Mouse (Mus musculus): ENCODE measurements around the gene Nlgn1. TPM values are rescaled to one million over a fixed set of nuclear protein-coding genes. Genes with fewer than 3 reads are reported as not detected.

Nlgn1 gene
- polyA plus RNA-seq, 1 experiment from 2014 or later, result 0.09 TPM

GRCm38 (mm10) chr3:26181013-26181412, 151.2 kb downstream of the Nlgn1 start:
- Histone ChIP-seq H3K27me3 (no peaks in the 10 kb centered on the region), H3K27ac (no peak overlapping the region), H3K4me3 (replicated peaks) (no peak overlapping the region), H3K9ac (no peak overlapping the region), H3K4me2 (no peak overlapping the region), H3K36me3 (no peaks in the 10 kb centered on the region), H3K4me1 (replicated peaks) (no peaks in the 10 kb centered on the region), H3K9me3 (replicated peaks) (no peaks in the 10 kb centered on the region)
- no peak for DNase-seq
- no peak for ATAC-seq (ENCODE audit: low read depth)
- 57% methylated on average over 3 of the region's 3 CpGs for WGBS (ENCODE audit: insufficient replicate concordance)

DNA sequence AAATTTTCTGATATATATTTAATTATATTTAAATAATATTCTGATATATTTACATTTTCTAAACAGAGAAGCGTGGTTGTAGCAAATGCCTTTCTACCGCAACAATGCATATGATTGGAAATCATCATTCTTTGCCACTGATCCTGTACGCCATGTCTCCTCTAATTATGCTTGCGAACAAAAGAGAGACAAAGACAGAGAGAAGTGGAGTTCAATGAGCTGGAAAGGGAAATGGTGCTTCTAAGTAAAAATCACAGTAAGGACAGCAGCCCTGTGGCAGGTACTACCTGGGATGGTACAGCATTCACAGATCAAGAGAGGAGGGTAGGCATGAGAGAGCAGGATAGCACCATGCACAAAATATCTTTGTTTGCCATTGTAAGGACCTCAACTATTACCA, 156.9 kb downstream of the Nlgn1 start:
- H3K4me2 ChIP-seq, result no peak overlapping the region
- H3K9me3 ChIP-seq (replicated peaks), result no peaks in the 10 kb centered on the region
- H3K27ac ChIP-seq, result no peak overlapping the region
- no peaks in the 10 kb centered on the region for H3K27me3 ChIP-seq
- no peaks in the 10 kb centered on the region for H3K4me1 ChIP-seq (replicated peaks)
- DNase-seq, result no peak
- no peaks in the 10 kb centered on the region for H3K36me3 ChIP-seq
- H3K4me3 ChIP-seq (replicated peaks), result no peak overlapping the region
- no peak overlapping the region for H3K9ac ChIP-seq
- WGBS (ENCODE audit: insufficient replicate concordance), result 74% methylated on average over 4 of the region's 4 CpGs
- ATAC-seq (ENCODE audit: low read depth), result no peak

DNA sequence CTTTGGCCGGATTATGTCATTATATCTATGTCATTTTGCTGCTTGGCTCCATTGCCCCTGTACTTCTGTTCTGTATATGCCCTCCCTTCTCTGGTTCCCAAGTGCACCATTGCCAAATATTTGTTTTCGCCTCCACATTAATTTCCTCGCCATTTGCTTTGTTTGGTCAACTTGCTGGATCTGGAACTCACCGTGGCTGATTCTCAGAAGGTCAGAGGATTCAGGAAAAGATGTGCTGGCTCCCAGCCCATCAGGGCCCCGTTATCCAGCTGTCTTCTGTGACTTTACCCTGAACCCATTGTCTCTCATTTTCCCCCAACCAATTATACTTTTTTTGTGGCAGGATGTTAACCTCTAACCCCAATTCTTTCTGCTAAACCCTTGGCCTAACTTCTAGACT, 158.0 kb downstream of the Nlgn1 start:
- 42% methylated on average over 5 of the region's 5 CpGs for WGBS (ENCODE audit: insufficient replicate concordance)
- Histone ChIP-seq H3K27me3 (no peaks in the 10 kb centered on the region), H3K36me3 (no peaks in the 10 kb centered on the region), H3K4me1 (replicated peaks) (no peaks in the 10 kb centered on the region), H3K9ac (no peak overlapping the region), H3K27ac (no peak overlapping the region), H3K4me3 (replicated peaks) (no peak overlapping the region), H3K9me3 (replicated peaks) (no peaks in the 10 kb centered on the region), H3K4me2 (no peak overlapping the region)
- DNase-seq (no peak), ATAC-seq (ENCODE audit: low read depth) (no peak)

GRCm38 (mm10) chr3:26173613-26174012, 158.6 kb downstream of the Nlgn1 start:
- WGBS (ENCODE audit: insufficient replicate concordance), result 54% methylated on average over 3 of the region's 3 CpGs
- no peak overlapping the region for H3K4me3 ChIP-seq (replicated peaks)

DNA sequence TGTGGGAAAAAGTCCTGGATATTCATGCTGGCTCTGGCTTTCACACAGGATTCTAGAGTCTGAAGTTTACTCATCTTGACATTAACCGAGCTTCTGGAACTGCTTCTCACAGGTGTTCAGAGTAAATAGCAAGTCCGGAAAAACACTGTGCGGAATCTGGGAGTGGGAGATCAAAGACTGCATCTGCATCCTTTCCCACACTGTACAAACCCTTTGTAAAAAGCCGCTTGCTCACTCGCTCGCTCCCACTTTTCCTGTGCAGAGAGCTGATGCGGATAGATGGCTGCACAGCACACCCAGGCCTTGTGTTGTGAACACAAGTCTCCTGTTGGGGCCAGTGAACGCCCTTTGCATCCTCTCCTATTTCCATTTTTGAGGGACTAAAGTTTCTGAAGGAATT, 165.5 kb downstream of the Nlgn1 start:
- no peak for DNase-seq
- H3K9ac ChIP-seq, result no peak overlapping the region
- H3K27me3 ChIP-seq, result no peaks in the 10 kb centered on the region
- H3K4me3 ChIP-seq (replicated peaks), result no peak overlapping the region
- WGBS (ENCODE audit: insufficient replicate concordance), result 75% methylated on average over 8 of the region's 8 CpGs
- H3K4me2 ChIP-seq, result no peak overlapping the region
- H3K36me3 ChIP-seq, result no peaks in the 10 kb centered on the region
- H3K4me1 ChIP-seq (replicated peaks), result no peaks in the 10 kb centered on the region
- H3K27ac ChIP-seq, result no peak overlapping the region
- ATAC-seq (ENCODE audit: low read depth), result no peak
- no peaks in the 10 kb centered on the region for H3K9me3 ChIP-seq (replicated peaks)

More at GRCm38 (mm10) chr3:26173613-26174012, 158.6 kb downstream of the Nlgn1 start:
- Histone ChIP-seq H3K27me3 (no peaks in the 10 kb centered on the region), H3K4me1 (replicated peaks) (no peaks in the 10 kb centered on the region), H3K36me3 (no peaks in the 10 kb centered on the region), H3K27ac (no peak overlapping the region), H3K9ac (no peak overlapping the region), H3K4me2 (no peak overlapping the region), H3K9me3 (replicated peaks) (no peaks in the 10 kb centered on the region)
- no peak for ATAC-seq (ENCODE audit: low read depth)
- no peak for DNase-seq

DNA sequence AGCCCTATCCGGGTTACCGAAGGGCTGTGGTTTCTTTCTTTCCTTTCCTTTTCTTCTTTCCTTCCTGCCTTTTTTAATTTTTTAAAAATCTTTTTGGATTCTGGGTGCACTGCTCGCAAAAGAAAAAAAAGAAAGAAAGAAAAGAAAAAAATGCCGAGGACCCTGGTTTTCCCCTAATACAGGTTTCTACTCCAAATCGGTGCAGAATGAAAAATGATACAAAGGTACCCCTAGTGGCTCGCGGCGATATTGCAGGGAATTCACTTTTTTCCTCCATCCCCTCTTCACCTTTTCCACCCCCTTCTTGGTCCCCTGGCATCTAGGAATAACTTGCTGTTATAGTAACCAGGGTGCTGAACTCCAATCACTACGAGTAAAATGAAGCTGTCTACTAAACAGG, 178.5 kb downstream of the Nlgn1 start:
- ATAC-seq (ENCODE audit: low read depth), result no peak
- no peak for DNase-seq
- Histone ChIP-seq H3K27ac (no peak overlapping the region), H3K4me1 (replicated peaks) (no peaks in the 10 kb centered on the region), H3K9me3 (replicated peaks) (no peaks in the 10 kb centered on the region), H3K4me2 (peak overlapping the region; percentile 49), H3K27me3 (peaks cover 17% of the 10 kb centered on the region), H3K4me3 (replicated peaks) (peak overlapping the region; percentile 29), H3K9ac (no peak overlapping the region), H3K36me3 (no peaks in the 10 kb centered on the region)
- WGBS (ENCODE audit: insufficient replicate concordance), result under 1% methylated on average over 9 of the region's 9 CpGs

DNA sequence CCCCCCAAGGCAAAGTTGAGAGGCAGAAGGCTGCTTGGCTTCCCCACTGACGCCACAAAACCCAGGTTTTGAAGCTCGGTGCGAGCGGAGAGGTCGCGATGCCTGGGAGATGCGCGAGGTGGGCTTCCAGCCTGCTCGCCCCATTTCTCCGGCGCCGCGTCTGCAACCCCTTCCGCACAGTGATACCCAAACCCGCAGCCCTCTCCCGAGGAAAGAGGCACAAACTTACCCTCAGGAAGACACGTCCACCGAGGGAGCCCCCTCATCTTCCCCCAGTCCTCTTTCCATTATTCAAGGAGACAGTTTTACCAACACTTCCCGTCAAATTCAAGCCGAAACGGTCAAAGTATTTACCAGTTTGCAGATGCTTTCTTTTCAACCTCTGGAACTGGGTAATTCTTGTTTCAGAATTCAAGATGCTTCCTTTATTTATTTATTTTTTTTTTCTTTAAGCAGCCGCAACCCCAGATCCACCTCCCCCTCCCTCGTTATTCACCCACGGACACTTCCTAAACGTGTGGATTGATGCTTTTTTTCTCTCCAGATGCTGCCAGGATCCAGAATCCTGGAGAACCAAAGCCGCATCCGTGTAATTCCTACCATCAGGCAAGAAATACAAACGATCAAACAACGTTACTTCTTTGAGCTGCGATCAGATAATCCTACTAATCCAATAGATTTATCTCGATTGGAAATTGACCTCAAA, 179.1 kb downstream of the Nlgn1 start:
- no peaks in the 10 kb centered on the region for H3K36me3 ChIP-seq
- no peak overlapping the region for H3K9ac ChIP-seq
- H3K4me3 ChIP-seq (replicated peaks), result peak overlapping the region; percentile 29
- no peaks in the 10 kb centered on the region for H3K9me3 ChIP-seq (replicated peaks)
- no peak overlapping the region for H3K27ac ChIP-seq
- peak overlapping the region; percentile 49 for H3K4me2 ChIP-seq
- WGBS (ENCODE audit: insufficient replicate concordance), result 3% methylated on average over 31 of the region's 31 CpGs
- no peak for ATAC-seq (ENCODE audit: low read depth)
- peaks cover 17% of the 10 kb centered on the region for H3K27me3 ChIP-seq
- no peak for DNase-seq
- no peaks in the 10 kb centered on the region for H3K4me1 ChIP-seq (replicated peaks)

- WGBS (ENCODE audit: insufficient replicate concordance), result 4% methylated on average over 10 of the region's 10 CpGs
- no peak for ATAC-seq (ENCODE audit: low read depth)
Observed at GRCm38 (mm10) chr3:26152510-26153035, 179.7 kb downstream of the Nlgn1 start.

GRCm38 (mm10) chr3:26151351-26152020, 180.8 kb downstream of the Nlgn1 start:
- Histone ChIP-seq H3K4me3 (replicated peaks) (no peak overlapping the region), H3K27me3 (peaks cover 17% of the 10 kb centered on the region), H3K9ac (no peak overlapping the region), H3K4me1 (replicated peaks) (no peaks in the 10 kb centered on the region), H3K4me2 (no peak overlapping the region), H3K36me3 (no peaks in the 10 kb centered on the region), H3K27ac (no peak overlapping the region), H3K9me3 (replicated peaks) (no peaks in the 10 kb centered on the region)
- ATAC-seq (ENCODE audit: low read depth) (no peak), DNase-seq (no peak)
- WGBS (ENCODE audit: insufficient replicate concordance), result 30% methylated on average over 6 of the region's 6 CpGs

More at GRCm38 (mm10) chr3:26152510-26153035, 179.7 kb downstream of the Nlgn1 start:
- Histone ChIP-seq H3K36me3 (no peaks in the 10 kb centered on the region), H3K4me2 (peak overlapping the region; percentile 49), H3K27ac (no peak overlapping the region), H3K9me3 (replicated peaks) (no peaks in the 10 kb centered on the region), H3K4me3 (replicated peaks) (peak overlapping the region; percentile 29; the same call in 1 of the 2 replicates), H3K9ac (no peak overlapping the region), H3K4me1 (replicated peaks) (no peaks in the 10 kb centered on the region), H3K27me3 (peaks cover 17% of the 10 kb centered on the region)
- no peak for DNase-seq

DNA sequence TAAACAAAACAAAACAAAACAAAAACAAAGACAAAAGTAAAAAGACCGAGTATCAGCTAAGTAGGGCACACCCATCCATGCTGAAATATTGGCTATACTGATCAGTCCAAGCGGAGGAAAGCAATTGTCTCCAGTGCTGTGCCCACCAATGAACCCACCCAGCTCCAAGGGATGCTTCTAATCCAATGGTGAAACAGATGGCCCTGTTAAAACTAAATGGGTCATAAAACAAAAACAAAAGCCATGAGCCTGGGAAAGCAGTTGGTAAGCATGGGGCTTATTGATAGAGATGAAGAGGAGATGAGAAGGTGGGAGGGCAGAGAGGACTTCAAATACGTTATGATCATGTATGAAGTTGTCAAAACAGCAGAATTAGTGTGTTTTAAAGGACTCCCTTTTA, 186.1 kb downstream of the Nlgn1 start:
- Histone ChIP-seq H3K36me3 (no peaks in the 10 kb centered on the region), H3K27me3 (no peaks in the 10 kb centered on the region), H3K9ac (no peak overlapping the region), H3K4me3 (replicated peaks) (no peak overlapping the region), H3K27ac (no peak overlapping the region), H3K4me1 (replicated peaks) (no peaks in the 10 kb centered on the region), H3K9me3 (replicated peaks) (no peaks in the 10 kb centered on the region), H3K4me2 (no peak overlapping the region)
- 50% methylated on average over 3 of the region's 3 CpGs for WGBS (ENCODE audit: insufficient replicate concordance)
- no peak for ATAC-seq (ENCODE audit: low read depth)
- DNase-seq, result no peak

DNA sequence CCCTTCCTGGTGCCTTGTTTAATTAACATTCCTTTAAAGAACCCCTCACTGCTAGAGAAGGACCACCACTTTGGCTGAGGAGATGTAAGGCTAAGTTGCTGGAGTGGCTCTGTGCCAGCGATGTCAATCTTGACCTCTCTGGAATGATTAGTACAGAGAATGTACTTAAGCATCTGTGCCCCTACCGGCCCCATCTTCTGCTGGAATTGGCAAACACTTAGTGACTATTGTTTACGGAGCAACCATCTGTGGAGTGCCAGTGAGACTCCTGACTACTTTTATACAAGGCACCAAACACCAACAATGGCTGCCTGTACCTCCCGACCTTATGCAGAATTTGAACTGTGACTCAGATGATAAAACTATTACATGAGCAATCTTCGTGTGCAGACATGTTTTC, 186.8 kb downstream of the Nlgn1 start:
- H3K27ac ChIP-seq, result no peak overlapping the region
- ATAC-seq (ENCODE audit: low read depth), result no peak
- H3K27me3 ChIP-seq, result no peaks in the 10 kb centered on the region
- no peak overlapping the region for H3K9ac ChIP-seq
- H3K4me3 ChIP-seq (replicated peaks), result no peak overlapping the region
- H3K9me3 ChIP-seq (replicated peaks), result no peaks in the 10 kb centered on the region
- H3K4me2 ChIP-seq, result no peak overlapping the region
- H3K4me1 ChIP-seq (replicated peaks), result no peaks in the 10 kb centered on the region
- H3K36me3 ChIP-seq, result no peaks in the 10 kb centered on the region
- 65% methylated on average over 5 of the region's 5 CpGs for WGBS (ENCODE audit: insufficient replicate concordance)
- no peak for DNase-seq

Data from liver, embryonic 13.5 days (tissue).